ENCODE assay signal across 1 mouse cellular context in the genomic region with DNA sequence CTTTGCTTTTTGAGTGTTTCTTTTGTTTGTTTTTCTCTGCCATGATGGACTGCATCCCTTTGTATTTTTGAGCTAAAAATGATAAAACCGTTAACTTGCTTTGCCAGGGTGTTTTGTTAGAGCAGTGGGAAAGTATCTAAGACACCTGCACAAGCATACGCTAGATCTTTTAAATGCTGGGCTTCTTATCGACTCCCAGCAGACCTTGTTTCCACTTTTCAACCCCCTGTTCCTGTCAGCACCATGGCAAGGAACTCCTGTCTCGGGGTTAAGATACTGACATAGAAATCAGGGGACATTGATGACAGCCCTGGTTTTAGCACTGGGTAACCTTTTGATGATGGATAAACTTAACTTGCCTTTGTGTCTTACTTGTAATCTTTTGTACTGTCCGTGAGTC.
TF ChIP-seq lines count a peak whose summit lies in the region.

No protein-coding gene starts in this region.

TF ChIP-seq in MEL, 35 proteins besides CTCF, POLR2A, EP300 and RAD21 (continued from another document):
- TF ChIP-seq GABPA (IDR thresholded peaks at IDR 0.05; ENCODE audit: low read depth, low read length) (no peak), POLR2AphosphoS5 (IDR thresholded peaks at IDR 0.05; ENCODE audit: borderline replicate concordance, low read depth, low read length) (no peak), ELF1 (IDR thresholded peaks at IDR 0.05; ENCODE audit: low read depth, low read length) (peak; percentile 28; the same call in 1 of the 2 replicates), MAX (IDR thresholded peaks at IDR 0.05; ENCODE audit: low read length) (peak; percentile 64; the same call in 1 of the 2 replicates), SMC3 (IDR thresholded peaks at IDR 0.05; ENCODE audit: low read depth, low read length) (no peak), MAZ (IDR thresholded peaks at IDR 0.05; ENCODE audit: low read depth, low read length) (peak; percentile 82), TCF12 (IDR thresholded peaks at IDR 0.05; ENCODE audit: low read depth, low read length) (peak; percentile 99), UBTF (IDR thresholded peaks at IDR 0.05; ENCODE audit: borderline replicate concordance, insufficient read depth, low read depth, low read length) (no peak), NELFE (IDR thresholded peaks at IDR 0.05; ENCODE audit: low read depth, low read length) (no peak), ZKSCAN1 (IDR thresholded peaks at IDR 0.05; ENCODE audit: low read depth, low read length) (no peak), E2F4 (IDR thresholded peaks at IDR 0.05; ENCODE audit: borderline replicate concordance, low read depth, low read length) (no peak), USF1 (IDR thresholded peaks at IDR 0.05; ENCODE audit: low read depth, low read length) (no peak), JUND (IDR thresholded peaks at IDR 0.05; ENCODE audit: low read depth, low read length) (no peak), ZMIZ1 (IDR thresholded peaks at IDR 0.05; ENCODE audit: low read depth, low read length) (no peak), MAFK (IDR thresholded peaks at IDR 0.05; ENCODE audit: borderline replicate concordance, low read depth, low read length) (0 out of 2 replicates have a peak, but pooled peaks have one; percentile 55), ZC3H11A (IDR thresholded peaks at IDR 0.05; ENCODE audit: low read depth, low read length) (no peak; the same call in 1 of the 2 replicates), SIN3A (IDR thresholded peaks at IDR 0.05; ENCODE audit: low read length) (peak; percentile 89), ETS1 (IDR thresholded peaks at IDR 0.05; ENCODE audit: low read depth, low read length) (peak; percentile 91), KAT2A (conservative IDR thresholded peaks at IDR 0.05; ENCODE audit: low read depth, low read length) (no peak), CHD2 (IDR thresholded peaks at IDR 0.05; ENCODE audit: low read length) (no peak; the same call in 1 of the 2 replicates), USF2 (IDR thresholded peaks at IDR 0.05; ENCODE audit: borderline replicate concordance in 1 of 2, insufficient read depth in 1 of 2, low read depth in 1 of 2, low read length in 2 of 2) (no peak), MEF2A (IDR thresholded peaks at IDR 0.05; ENCODE audit: extremely low read depth, insufficient replicate concordance, low read depth, low read length, poor library complexity, severe bottlenecking) (no peak), GATA1 (IDR thresholded peaks at IDR 0.05; ENCODE audit: low read depth, low read length) (peak; percentile 96), HCFC1 (IDR thresholded peaks at IDR 0.05; ENCODE audit: low read depth, low read length) (no peak), POLR2AphosphoS2 (IDR thresholded peaks at IDR 0.05; ENCODE audit: low read length) (no peak)
